Mouse (Mus musculus) megakaryocyte progenitor cell, adult 5-6 weeks (primary cell): ENCODE measurements at regions not wholly inside any gene's neighbourhood (a gene's known extent, or its start where the extent isn't known, plus 50 kb on each side); places are given as distances from the start of the nearest gene placed in this dataset.

Experiments used
- ATAC-seq: replicated peaks from 2 replicates; pipeline ENCODE4 v1.8.0; 2016; ENCODE audit warnings: mild to moderate bottlenecking, moderate TSS enrichment, inconsistent platforms; ENCODE audit not compliant: poor library complexity

- peak; percentile 84 for ATAC-seq
These were observed 54.3 kb upstream of the Rybp start for GRCm38 (mm10) chr6:100341305-100342290.

- no peak for ATAC-seq
These were observed 51.0 kb upstream of the Rybp start for GRCm38 (mm10) chr6:100338291-100338690.
